Mouse (Mus musculus) liver, embryonic 14.5 days (tissue): ENCODE results near the gene Gm26938.

Experiments
- CTCF ChIP-seq: IDR thresholded peaks from 2 replicates; pipeline ENCODE4 v1.5.1; 2016; ENCODE audit warnings: antibody characterized with exemption, low read depth, control low read depth
- EP300 ChIP-seq: IDR thresholded peaks from 2 replicates; pipeline ENCODE4 v1.6.1; 2016; ENCODE audit warnings: antibody characterized with exemption, low read depth

- TF ChIP-seq CTCF = peak; percentile 82
- no peak for TF ChIP-seq EP300
Measured at GRCm38 (mm10) chr5:139809397-139809796, 16.8 kb downstream of the Gm26938 start.
